Mouse (Mus musculus): ENCODE results near the gene Mark4.
A peak's percentile ranks its signal among the peaks of the same experiment; 100 is the strongest.

Gene Mark4

GRCm38 (mm10) chr7:19437048-19437447, 21.6 kb downstream of the Mark4 start:
- no peak for DNase-seq (ENCODE audit: low read depth)

- no peak for DNase-seq (ENCODE audit: low read depth)
Observed at GRCm38 (mm10) chr7:19436276-19436675, 22.3 kb downstream of the Mark4 start.

- DNase-seq (ENCODE audit: low read depth), result peak; percentile 34
Observed at GRCm38 (mm10) chr7:19432475-19432874, 26.1 kb downstream of the Mark4 start.

- no peak for DNase-seq (ENCODE audit: low read depth)
Observed at GRCm38 (mm10) chr7:19430402-19430801, 28.2 kb downstream of the Mark4 start.

- DNase-seq (ENCODE audit: low read depth), result peak; percentile 34
Observed at GRCm38 (mm10) chr7:19429726-19430125, 28.9 kb downstream of the Mark4 start.

- no peak for DNase-seq (ENCODE audit: low read depth)
Observed at GRCm38 (mm10) chr7:19427999-19428650, 30.5 kb downstream of the Mark4 start.

GRCm38 (mm10) chr7:19426888-19427287, 31.7 kb downstream of the Mark4 start:
- DNase-seq (ENCODE audit: low read depth), result no peak

GRCm38 (mm10) chr7:19426349-19426748, 32.3 kb downstream of the Mark4 start:
- DNase-seq (ENCODE audit: low read depth), result no peak

GRCm38 (mm10) chr7:19424051-19424450, 34.6 kb downstream of the Mark4 start:
- no peak for DNase-seq (ENCODE audit: low read depth)

- DNase-seq (ENCODE audit: low read depth), result no peak
Observed at GRCm38 (mm10) chr7:19423083-19423482, 35.5 kb downstream of the Mark4 start.

- peak; percentile 94 for DNase-seq (ENCODE audit: low read depth)
Observed at GRCm38 (mm10) chr7:19420821-19421636, 37.6 kb downstream of the Mark4 start.

- DNase-seq (ENCODE audit: low read depth), result peak; percentile 75
Observed at GRCm38 (mm10) chr7:19420121-19420520, 38.5 kb downstream of the Mark4 start.

GRCm38 (mm10) chr7:19416590-19416989, 42.0 kb downstream of the Mark4 start:
- DNase-seq (ENCODE audit: low read depth), result peak; percentile 18

- no peak for DNase-seq (ENCODE audit: low read depth)
Observed at GRCm38 (mm10) chr7:19413525-19413924, 45.1 kb downstream of the Mark4 start.

GRCm38 (mm10) chr7:19411783-19412182, 46.8 kb downstream of the Mark4 start:
- no peak for DNase-seq (ENCODE audit: low read depth)

GRCm38 (mm10) chr7:19410766-19411344, 47.8 kb downstream of the Mark4 start:
- DNase-seq (ENCODE audit: low read depth), result no peak

- no peak for DNase-seq (ENCODE audit: low read depth)
Observed at GRCm38 (mm10) chr7:19409753-19410152, 48.9 kb downstream of the Mark4 start.

- DNase-seq (ENCODE audit: low read depth), result peak; percentile 92
Observed at GRCm38 (mm10) chr7:19405417-19405816, 53.2 kb downstream of the Mark4 start.

- no peak for DNase-seq (ENCODE audit: low read depth)
Observed at GRCm38 (mm10) chr7:19404476-19404875, 54.1 kb downstream of the Mark4 start, which contains the start of gene Ckm. Ckm (plus strand) TSS chr7:19404776.

GRCm38 (mm10) chr7:19403731-19404296, 54.8 kb downstream of the Mark4 start, which contains the start of gene Klc3:
Klc3 (minus strand) TSS chr7:19404104.
- peak; percentile 92 for DNase-seq (ENCODE audit: low read depth)

- DNase-seq (ENCODE audit: low read depth), result no peak
Observed at GRCm38 (mm10) chr7:19402535-19403112, 56.0 kb downstream of the Mark4 start.

- peak; percentile 48 for DNase-seq (ENCODE audit: low read depth)
Observed at GRCm38 (mm10) chr7:19400946-19401345, 57.7 kb downstream of the Mark4 start.
